ENCODE assay signal across 8 mouse cellular contexts in genomic region chr11:62458276-62458724, GRCm38 (mm10). TPM values are rescaled to one million over a fixed set of nuclear protein-coding genes. Genes with fewer than 3 reads are reported as not detected.
A peak's percentile ranks its signal among the peaks of the same experiment; 100 is the strongest.
DNase-seq lines count a peak whose midpoint lies in the region; ATAC-seq and TF ChIP-seq lines count a peak whose summit lies in the region.

TSS of gene Pigl (plus strand) at chr11:62458460.
TSS of gene Ncor1 (minus strand) at chr11:62458541.

- peak; percentile 71 for DNase-seq in ES-E14 (ENCODE audit: low read depth, low spot score)
- DNase-seq in cerebellum, adult 11 months, result peak; percentile 79
- peak; percentile 74 for DNase-seq in heart, postnatal 25 days (ENCODE audit: low spot score)
- DNase-seq in layer of hippocampus, adult 18-20 months (ENCODE audit: low spot score in 2 of 2), result peak; percentile 86 to 89
- DNase-seq in lung, adult 18-20 months, result peak; percentile 83 to 87

- in situ Hi-C loops in ES-E14 (cut with MboI; ENCODE audit: low sequenced_read_pairs in 2 of 2, unreplicated experiment in 2 of 2), result no loop called here

- no peaks in the 10 kb centered on the region for H3K27me3 ChIP-seq in forebrain, embryonic 15.5 days
- peaks cover 2% of the 10 kb centered on the region; the same call in 1 of the 2 replicates for H3K27me3 ChIP-seq in neural tube, embryonic 14.5 days (ENCODE audit: control insufficient read depth, insufficient read depth, low read length)
- H3K27me3 ChIP-seq in testis, adult 2 months (ENCODE audit: control insufficient read depth, insufficient read depth, low read length), result no peaks in the 10 kb centered on the region

- peaks cover 0 to 4% of the 10 kb centered on the region in 2 experiments; a peak in 2 of 4 replicates for H3K4me1 ChIP-seq in ES-E14 (ENCODE audit: control insufficient read depth in 2 of 2, insufficient read depth in 2 of 2, low read length in 2 of 2, poor library complexity in 1 of 2)
- peaks cover 23% of the 10 kb centered on the region for H3K4me1 ChIP-seq in forebrain, embryonic 15.5 days
- peaks cover 14% of the 10 kb centered on the region for H3K4me1 ChIP-seq in neural tube, embryonic 14.5 days (ENCODE audit: control insufficient read depth, insufficient read depth, low read length)
- no peaks in the 10 kb centered on the region; the same call in 1 of the 2 replicates for H3K4me1 ChIP-seq in testis, adult 2 months (ENCODE audit: control insufficient read depth, insufficient read depth, low read length)

- TF ChIP-seq POLR2A in testis, adult 2 months (IDR thresholded peaks at IDR 0.05; ENCODE audit: control insufficient read depth, low read depth, low read length), result peak; percentile 75

- H3K4me2 ChIP-seq in forebrain, embryonic 15.5 days (replicated peaks), result peak within 1 kb of the TSS; percentile 89
- H3K4me2 ChIP-seq in neural tube, embryonic 14.5 days (ENCODE audit: low read depth, low read length), result peak within 1 kb of the TSS; percentile 90

- H3K36me3 ChIP-seq in ES-E14 (ENCODE audit: control insufficient read depth, insufficient read depth, low read length, poor library complexity, severe bottlenecking), result 0 out of 2 replicates have a peak, but pooled peaks cover 2% of the 10 kb centered on the region
- no peaks in the 10 kb centered on the region for H3K36me3 ChIP-seq in forebrain, embryonic 15.5 days
- no peaks in the 10 kb centered on the region for H3K36me3 ChIP-seq in neural tube, embryonic 14.5 days (ENCODE audit: control insufficient read depth, insufficient read depth, low read length)
- no peaks in the 10 kb centered on the region for H3K36me3 ChIP-seq in testis, adult 2 months (ENCODE audit: control insufficient read depth, insufficient read depth, low read length)

- no peak for TF ChIP-seq CTCF in testis, adult 2 months (IDR thresholded peaks at IDR 0.05; ENCODE audit: control insufficient read depth, insufficient read depth, insufficient replicate concordance, low read depth, low read length)

- peak within 1 kb of the TSS; percentile 78 to 91 for H3K4me3 ChIP-seq in ES-E14 (ENCODE audit: insufficient read depth in 1 of 2, low read depth in 1 of 2, low read length in 2 of 2, poor library complexity in 1 of 2, severe bottlenecking in 1 of 2)
- H3K4me3 ChIP-seq in forebrain, embryonic 15.5 days, result peak within 1 kb of the TSS; percentile 83
- peak within 1 kb of the TSS; percentile 99 for H3K4me3 ChIP-seq in neural tube, embryonic 14.5 days (ENCODE audit: low read depth, low read length)
- peak within 1 kb of the TSS; percentile 97 for H3K4me3 ChIP-seq in testis, adult 2 months (ENCODE audit: control insufficient read depth, low read depth, low read length)

- ATAC-seq in forebrain, embryonic 15.5 days (replicated peaks), result peak; percentile 53
- peak; percentile 45 for ATAC-seq in neural tube, embryonic 14.5 days (ENCODE audit: low read depth)

- WGBS in forebrain, embryonic 15.5 days, result under 1% methylated on average over 33 of the region's 33 CpGs
- 0% methylated on average over 33 of the region's 33 CpGs for WGBS in neural tube, embryonic 14.5 days

- H3K27ac ChIP-seq in ES-E14 (ENCODE audit: insufficient read depth, low read depth, low read length, poor library complexity, severe bottlenecking), result peak within 1 kb of the TSS; percentile 94
- H3K27ac ChIP-seq in forebrain, embryonic 15.5 days (replicated peaks), result peak within 1 kb of the TSS; percentile 98
- H3K27ac ChIP-seq in neural tube, embryonic 14.5 days (ENCODE audit: low read depth, low read length), result peak within 1 kb of the TSS; percentile 97
- H3K27ac ChIP-seq in testis, adult 2 months (ENCODE audit: control insufficient read depth, insufficient read depth, low read depth, low read length), result peak within 1 kb of the TSS; percentile 86

- intact Hi-C loops in heart, postnatal 25 days (cut with DNase I), result loop anchor here (5.0 kb wide), 2 partner anchors 79 to 94 kb away; partner anchors contain the start of genes Cenpv and Ubb

- H3K9me3 ChIP-seq in ES-E14 (ENCODE audit: control insufficient read depth, insufficient read depth, low read depth, low read length), result no peaks in the 10 kb centered on the region
- H3K9me3 ChIP-seq in forebrain, embryonic 15.5 days, result no peaks in the 10 kb centered on the region
- no peaks in the 10 kb centered on the region for H3K9me3 ChIP-seq in neural tube, embryonic 14.5 days (ENCODE audit: control insufficient read depth, low read length)

- H3K9ac ChIP-seq in ES-E14 (ENCODE audit: insufficient read depth, low read depth, low read length, poor library complexity, severe bottlenecking), result peak within 1 kb of the TSS; percentile 92
- peak within 1 kb of the TSS; percentile 97 for H3K9ac ChIP-seq in forebrain, embryonic 15.5 days (replicated peaks)
- peak within 1 kb of the TSS; percentile 96 for H3K9ac ChIP-seq in neural tube, embryonic 14.5 days (replicated peaks; ENCODE audit: low read depth, low read length)

TF ChIP-seq in ES-E14, 5 proteins besides CTCF, POLR2A, EP300 and RAD21:
- TF ChIP-seq CHD2 (IDR thresholded peaks at IDR 0.05; ENCODE audit: low read depth, low read length) (no peak), HCFC1 (IDR thresholded peaks at IDR 0.05; ENCODE audit: borderline replicate concordance, insufficient read depth, low read length) (peak; percentile 40)
TF ChIP-seq in ES-E14: peak in this region for 1.

RNA-seq across cellular contexts. Expression of gene Pigl, which starts in this region (rescaled TPM):
- total RNA-seq in ES-E14 (2012; rRNA removed), result 21.9 and 25.8 TPM in 2 replicates
- 5.4 and 5.5 TPM in 2 replicates for polyA plus RNA-seq in forebrain, embryonic 15.5 days (2015; fragmentation: Nextera tagmentation; extraction: Ambion mirVana)
- 1 to 10 TPM; 2.8 to 3.3 TPM for total RNA-seq in heart, postnatal 25 days (2021)
- total RNA-seq in layer of hippocampus, adult 18-20 months (2021), result 1 to 10 TPM; 6.3 to 6.5 TPM
- 10.1 and 10.4 TPM in 2 replicates for polyA plus RNA-seq in neural tube, embryonic 14.5 days (2014; fragmentation: Nextera tagmentation; extraction: Ambion mirVana)
- 5.7 and 5.8 TPM in 2 replicates for polyA plus RNA-seq in testis, adult 2 months (2012; rRNA removed)

RNA-seq across cellular contexts. Expression of gene Ncor1, which starts in this region (rescaled TPM):
- total RNA-seq in ES-E14 (2012; rRNA removed), result 186 and 206 TPM in 2 replicates
- 212 and 213 TPM in 2 replicates for polyA plus RNA-seq in forebrain, embryonic 15.5 days (2015; fragmentation: Nextera tagmentation; extraction: Ambion mirVana)
- 100 to 1,000 TPM; 126 TPM for total RNA-seq in heart, postnatal 25 days (2021)
- 100 to 1,000 TPM; 268 to 281 TPM for total RNA-seq in layer of hippocampus, adult 18-20 months (2021)
- polyA plus RNA-seq in neural tube, embryonic 14.5 days (2014; fragmentation: Nextera tagmentation; extraction: Ambion mirVana), result 203 and 219 TPM in 2 replicates
- 73.7 and 76.2 TPM in 2 replicates for polyA plus RNA-seq in testis, adult 2 months (2012; rRNA removed)

Comparison
In these comparisons a context has a peak if more than half of its experiments do, and no peak if none do; other contexts are left out.
1. Peak in every context shown above with its lines: DNase-seq, ATAC-seq, H3K4me3 ChIP-seq and H3K27ac ChIP-seq.